Mouse (Mus musculus) embryo, embryonic 11.5 days (tissue): ENCODE measurements around the gene Hoxd8.

Experiments
- DNase-seq: peaks from one replicate; pipeline ENCODE4 v3.0.0-alpha.2; 2012; ENCODE audit warnings: low read depth, low spot score

Gene Hoxd8

DNA sequence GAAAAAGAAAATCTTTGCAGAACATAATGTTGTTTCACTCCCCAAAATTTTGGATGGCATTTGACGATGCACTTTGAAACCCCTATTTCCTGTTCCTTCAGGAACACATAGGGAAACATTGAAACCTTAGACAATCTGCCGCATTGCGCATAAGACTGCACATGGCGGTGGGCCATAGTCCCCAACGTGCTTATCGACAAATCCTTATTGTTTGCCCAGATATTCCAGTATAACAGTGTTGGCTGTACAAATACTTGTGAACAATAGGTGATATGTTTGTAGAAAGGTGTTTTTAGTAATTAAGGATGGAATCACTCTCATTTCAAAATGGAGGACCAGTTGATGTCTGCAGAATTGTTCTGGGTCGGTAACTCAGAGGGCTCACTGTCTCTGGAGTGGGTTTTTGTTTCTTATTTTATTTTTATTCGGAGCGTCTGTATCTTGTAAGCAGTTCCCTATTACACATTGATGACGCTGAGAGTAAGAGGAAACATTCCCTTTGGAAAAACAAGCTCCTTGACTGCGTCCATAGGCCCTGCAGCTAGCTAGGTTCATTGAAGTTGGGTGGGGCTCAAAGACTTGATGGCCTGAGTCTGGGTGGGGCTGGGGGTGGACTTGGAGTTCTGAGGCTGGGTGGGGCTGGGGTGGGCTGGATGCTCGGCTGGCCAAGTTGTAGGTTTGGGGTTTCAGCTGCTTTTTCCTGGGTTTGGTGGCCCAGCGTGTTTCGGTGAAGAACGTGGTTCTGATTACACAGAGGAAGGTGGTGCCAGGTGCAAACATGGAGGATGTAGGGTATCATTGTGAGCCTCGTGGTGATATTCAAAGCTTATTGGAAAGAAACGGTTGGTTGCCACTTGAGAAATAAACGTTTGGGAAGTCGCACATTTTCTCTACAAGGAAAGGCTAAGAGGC lies 9.1 kb downstream of the Hoxd8 start:
- DNase-seq: no peak

DNA sequence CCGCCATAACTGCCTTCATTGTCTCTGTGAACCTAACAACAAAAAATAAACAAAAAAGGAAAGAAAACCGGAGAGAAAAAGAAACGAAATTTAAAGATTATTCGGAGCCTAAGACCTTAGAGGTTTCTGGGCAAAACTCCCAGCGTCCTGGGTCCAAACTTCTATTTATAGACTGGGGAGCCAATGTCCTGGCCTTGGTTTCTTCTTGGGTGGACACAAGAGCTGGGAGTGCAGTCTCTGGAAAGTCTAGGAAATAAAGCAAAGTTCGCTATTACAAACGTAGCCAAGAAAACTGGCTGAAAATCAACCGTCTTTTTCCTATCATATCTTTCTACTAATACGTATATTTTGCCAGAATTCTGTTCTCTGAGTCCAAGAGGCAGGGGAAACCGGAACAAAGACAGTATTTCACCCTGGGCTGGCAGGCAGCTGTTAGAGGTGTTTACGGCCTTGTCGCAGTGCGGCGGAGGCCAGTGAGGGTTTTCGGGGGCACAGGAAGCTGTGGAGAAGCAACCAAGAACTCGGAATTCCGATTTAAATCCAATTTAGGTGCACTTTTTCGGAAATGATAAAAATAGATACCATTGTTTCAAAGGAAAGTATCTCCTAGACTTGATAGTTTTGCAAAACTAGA lies 9.9 kb downstream of the Hoxd8 start:
- no peak for DNase-seq

DNA sequence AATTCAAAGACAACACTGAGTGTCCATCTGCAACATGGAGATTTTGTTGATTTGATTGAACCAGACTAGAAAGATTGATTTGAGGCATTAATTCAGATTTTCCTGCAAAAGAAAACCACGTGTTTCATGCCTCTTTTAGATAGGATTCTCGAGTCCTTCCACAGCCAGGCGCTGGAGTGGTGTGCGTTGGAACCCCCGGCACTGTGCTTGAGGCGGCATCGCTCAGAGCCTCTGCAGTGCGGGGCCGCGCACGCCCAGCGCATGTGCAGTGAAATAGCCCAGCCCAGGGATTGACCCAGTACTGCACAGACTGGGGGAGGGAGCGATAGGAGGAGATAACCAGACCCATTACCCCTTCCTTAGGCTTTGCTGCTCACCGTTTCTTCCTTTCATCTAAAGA lies 10.5 kb downstream of the Hoxd8 start:
- no peak for DNase-seq

DNA sequence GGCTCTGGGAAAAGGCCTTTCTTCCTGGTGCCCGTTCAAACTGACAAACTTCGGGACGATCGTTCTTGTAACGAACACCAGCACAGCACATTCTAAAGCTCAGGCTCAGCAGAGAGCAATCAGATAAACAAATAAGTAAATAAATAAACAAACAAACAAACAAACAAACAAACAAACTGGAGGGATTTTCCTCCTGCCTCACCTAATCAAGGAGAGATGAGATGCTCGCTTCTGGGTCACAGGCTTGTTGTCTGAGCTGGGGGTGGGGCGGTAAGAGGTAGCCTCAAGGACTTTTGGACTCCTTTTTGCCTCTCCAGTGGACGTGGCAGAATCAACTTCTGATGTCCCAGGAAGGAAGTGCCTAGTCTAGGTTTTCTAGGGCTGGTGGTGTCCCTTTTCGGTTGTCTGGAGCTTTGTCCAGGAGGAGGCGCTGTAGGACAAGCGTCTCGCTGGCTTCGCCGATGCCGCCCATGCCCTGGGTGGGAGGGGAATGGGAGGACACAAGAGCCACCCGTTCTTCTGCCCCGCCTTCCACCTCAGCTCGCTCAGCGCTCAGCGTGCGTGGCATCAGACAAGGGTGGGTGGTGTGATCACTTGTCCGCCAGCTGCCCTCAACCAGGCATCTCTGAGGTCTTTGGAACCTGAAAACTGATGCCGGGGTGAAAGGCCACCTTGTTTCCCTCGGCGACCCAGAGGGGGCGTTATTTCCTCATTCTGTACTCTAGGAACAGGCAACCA lies 11.3 kb downstream of the Hoxd8 start:
- peak; percentile 90 for DNase-seq

GRCm38 (mm10) chr2:74720384-74720783 lies 16.0 kb downstream of the Hoxd8 start:
- no peak for DNase-seq

DNA sequence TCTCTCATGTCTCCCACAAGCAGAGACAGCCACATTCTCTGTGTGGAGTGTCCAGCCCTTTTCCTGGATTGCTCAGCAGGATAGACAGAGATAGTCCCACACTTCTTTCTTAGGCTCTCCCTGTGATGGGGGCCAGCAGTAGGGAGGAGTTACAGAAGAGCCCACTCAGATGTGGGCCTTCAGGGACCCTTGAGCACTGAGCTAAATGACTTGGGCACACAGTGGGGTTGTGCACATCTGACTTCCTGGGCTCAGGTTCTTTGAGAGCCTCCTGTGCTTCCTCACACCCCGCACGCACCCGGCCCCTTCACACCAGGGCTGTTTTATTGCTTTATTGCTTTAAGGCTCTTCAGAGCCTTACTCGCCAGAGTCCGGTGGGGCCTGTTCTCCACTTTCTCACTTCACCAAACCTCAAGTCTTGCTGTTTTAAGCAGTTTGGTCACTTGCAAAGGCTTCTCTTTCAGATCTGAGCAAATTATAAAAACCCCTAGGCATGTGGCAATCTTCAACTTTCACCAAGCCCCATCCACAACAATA lies 16.6 kb downstream of the Hoxd8 start:
- DNase-seq: no peak

GRCm38 (mm10) chr2:74721882-74722281 lies 17.5 kb downstream of the Hoxd8 start:
- DNase-seq: no peak

DNA sequence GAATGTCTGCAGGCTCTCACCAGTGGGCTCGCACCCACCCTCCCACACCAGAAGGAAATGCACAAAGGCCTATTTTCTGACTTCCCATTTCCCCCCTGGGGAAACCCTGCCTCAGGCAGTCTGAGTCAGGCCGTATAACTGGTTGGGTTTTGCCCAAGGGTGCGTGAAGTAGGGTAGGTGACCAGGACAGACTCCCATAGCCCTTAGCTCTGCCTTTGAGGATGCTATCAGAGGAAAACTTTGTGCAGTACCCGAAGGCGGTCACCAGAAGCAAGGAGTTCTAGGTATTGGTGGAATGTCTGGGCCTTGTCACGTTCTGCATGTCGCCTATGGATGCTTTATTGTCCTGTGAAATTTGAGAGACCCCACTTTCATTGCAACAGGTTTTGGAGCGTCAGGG lies 18.5 kb downstream of the Hoxd8 start:
- no peak for DNase-seq

DNA sequence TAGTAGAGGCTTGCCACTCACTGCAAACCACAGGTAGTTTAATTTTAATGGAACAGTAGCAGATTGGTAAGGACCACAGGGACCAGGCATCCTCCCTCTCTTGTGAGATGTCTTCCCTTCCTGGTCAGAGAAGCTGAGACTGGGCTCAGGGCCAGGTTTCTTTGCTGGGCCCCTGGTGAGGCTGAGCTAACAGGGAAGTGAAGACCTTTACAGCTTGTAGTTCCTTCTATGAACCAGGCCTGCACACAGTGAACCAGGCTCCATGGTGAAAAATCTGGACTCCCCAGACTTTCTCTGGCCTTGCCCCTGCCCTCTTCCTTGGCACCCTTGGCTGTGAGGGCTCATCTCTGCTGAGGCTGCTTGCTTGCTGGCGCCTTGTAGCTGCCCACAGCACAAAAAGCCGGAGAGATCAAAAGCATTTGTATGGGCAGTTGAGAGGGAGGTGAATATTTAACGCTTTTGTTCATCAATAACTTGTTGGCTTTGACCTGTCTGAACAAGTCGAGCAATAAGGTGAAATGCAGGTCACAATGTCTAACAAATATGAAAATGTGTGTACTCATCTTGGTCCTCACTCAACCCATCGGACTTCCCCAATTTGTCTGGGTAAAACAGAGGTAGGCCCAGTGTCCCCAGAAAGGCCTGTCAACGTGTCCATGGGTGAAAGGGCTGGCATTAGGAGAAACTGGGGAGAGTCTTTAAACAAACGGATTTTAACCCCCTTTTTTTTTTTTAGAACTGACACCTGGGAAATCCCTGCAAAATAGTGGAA lies 20.0 kb downstream of the Hoxd8 start:
- DNase-seq: no peak

DNA sequence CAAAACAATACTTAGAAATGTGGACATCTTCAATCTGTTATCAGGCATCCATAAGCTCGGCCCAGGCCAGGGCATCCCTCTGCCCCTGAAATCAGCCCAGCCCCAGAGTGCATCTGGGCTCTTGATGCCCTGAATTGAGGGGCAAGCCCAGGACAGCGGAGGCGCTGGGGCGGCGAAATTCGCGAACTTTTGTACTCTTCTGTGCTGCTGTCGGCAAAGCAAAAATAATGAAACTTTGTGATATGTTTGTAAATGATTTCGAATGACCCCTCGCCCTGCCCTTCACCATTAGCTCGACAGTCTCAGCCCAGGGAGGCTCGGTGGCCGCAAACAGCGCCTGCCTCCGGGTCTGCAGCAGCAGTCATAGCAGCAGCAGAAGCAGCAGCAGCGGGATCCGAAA lies 20.8 kb downstream of the Hoxd8 start:
- no peak for DNase-seq

DNA sequence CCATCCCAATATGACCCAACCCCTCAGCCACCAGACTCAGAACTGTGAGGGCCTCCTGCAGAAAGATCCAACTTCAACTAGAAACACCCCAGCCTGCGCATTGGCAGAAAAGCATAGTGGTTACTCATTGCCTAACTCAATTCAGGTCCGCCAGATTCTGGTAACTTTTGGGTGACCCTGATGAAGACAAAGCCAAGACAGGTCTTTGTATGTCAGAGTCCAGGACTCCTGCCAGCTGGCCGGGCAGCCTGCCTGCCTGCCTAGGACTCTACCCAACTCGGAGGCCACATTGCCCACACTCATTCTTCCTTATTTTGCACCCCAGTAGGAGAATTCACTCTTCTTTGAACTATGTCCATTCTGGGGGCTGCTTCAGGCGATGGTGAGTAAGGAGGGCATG lies 22.1 kb downstream of the Hoxd8 start, which contains the start of gene Gm28230:
Gm28230 (plus strand) TSS at position 178 of the 400 bp plus-strand sequence.
- no peak for DNase-seq

DNA sequence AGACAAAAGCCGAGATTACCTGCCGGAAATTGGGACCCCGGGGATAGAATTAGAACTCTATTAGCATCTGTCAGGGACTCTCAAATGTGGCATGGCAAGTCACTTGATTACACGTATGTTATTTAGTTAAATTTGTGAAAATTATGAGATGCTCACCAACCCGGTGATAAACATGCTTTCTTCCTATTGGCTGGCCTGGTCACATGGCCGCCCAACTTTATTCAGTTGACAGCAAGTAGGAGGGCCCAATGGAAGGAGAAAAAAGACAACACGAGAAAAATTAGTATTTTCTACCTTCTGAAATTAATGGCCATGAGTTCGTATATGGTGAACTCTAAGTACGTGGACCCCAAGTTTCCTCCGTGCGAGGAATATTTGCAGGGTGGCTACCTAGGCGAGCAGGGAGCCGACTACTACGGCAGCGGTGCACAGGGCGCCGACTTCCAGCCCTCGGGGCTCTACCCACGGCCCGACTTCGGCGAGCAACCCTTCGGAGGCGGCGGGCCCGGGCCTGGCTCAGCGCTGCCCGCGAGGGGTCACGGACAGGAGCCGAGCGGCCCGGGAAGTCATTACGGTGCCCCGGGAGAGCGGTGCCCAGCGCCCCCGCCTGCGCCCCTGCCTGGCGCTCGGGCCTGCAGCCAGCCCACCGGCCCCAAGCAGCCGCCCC lies 22.7 kb downstream of the Hoxd8 start:
- no peak for DNase-seq

DNA sequence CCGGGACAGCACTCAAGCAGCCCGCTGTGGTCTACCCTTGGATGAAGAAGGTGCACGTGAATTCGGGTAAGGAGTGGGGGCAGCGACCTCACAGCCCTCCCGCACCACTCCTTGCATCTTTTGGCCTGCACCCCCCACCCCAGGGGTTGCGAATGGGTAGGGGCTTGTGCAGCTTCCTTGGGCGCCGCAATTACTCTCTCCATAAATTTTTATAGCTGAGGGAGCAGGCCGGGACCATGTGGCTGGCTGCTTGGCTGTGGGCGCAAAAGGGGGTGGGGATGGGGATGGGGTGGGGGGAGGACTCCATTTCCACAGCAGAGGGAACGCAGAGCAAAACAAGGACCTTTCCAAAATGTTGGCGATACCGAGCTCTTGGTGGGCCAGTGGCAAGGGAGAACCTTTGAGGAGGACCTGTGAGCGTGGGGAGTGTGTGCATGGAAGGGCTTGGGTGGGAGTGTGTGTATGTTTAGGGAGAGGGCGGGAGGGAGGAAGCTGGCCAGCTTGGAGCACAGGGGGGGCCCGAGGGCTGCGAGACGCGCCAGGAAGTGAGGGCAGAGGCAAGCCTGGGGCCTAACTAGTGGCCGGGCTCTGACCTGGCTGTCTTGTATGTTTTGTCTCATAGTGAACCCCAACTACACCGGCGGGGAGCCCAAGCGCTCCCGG lies 23.4 kb downstream of the Hoxd8 start:
- DNase-seq: no peak

GRCm38 (mm10) chr2:74728303-74728680 lies 23.9 kb downstream of the Hoxd8 start:
- no peak for DNase-seq

DNA sequence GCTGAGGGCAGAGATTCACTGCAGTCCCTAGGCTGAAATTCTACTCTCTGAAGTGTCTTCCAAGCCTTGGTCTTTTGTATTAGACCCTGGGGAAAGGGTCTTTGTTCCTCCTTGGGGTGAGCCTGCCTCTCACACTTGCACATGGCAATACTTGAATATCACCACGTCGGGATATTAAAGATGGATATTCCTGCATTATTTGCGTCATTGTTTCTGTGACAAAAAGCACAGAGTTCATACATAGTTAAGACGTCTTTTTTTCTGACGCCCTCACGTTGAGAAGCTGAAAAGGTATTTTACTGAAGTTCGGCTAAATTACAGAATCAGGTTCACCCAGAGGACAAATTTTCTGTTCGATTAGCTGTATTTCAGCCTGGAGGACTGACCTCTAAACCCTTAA lies 25.9 kb downstream of the Hoxd8 start:
- DNase-seq: no peak

DNA sequence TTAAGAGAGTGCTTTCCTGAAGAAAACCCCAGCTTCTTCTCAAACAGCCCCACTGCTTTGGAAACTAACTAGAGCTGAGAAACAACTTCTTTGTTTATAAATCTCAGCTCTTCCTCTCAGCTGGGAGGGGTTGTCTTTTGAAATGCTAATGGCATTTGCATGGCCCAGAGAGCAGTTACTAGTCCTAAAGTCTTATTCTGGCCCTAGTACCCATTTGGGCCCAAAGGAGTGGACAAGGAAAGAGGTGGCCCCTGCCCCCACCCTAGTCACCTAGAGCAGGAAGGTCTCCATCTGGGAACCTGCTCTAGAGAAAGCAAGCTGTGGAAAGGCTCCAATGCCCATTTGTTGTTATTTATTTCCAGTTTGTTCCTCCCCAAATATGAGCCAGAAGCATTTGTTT lies 26.6 kb downstream of the Hoxd8 start:
- no peak for DNase-seq

- DNase-seq: no peak
Measured at GRCm38 (mm10) chr2:74731799-74732512, 27.5 kb downstream of the Hoxd8 start.

GRCm38 (mm10) chr2:74732513-74733316 lies 28.3 kb downstream of the Hoxd8 start:
- no peak for DNase-seq

DNA sequence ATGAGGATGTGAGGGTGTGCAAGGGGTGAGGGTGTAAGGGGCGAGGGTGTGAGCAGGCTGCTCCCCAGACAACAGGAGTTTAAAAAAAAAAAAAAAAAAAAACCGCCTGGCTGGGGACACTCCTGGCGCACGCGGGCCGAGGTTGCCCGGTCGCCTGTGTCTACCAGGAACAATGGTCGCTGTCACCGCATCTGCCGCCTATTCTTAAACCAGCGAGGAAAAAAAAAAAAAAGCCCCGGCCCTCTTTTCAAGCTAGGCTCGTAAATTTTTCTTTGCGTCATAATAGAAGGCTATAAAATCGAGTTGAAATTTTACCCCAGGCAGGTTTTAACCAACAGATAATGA lies 28.9 kb downstream of the Hoxd8 start:
- no peak for DNase-seq
